Mouse (Mus musculus) megakaryocyte progenitor cell, adult 5-6 weeks (primary cell): ENCODE data around the gene Pbsn. TPM values are rescaled to one million over a fixed set of nuclear protein-coding genes. Genes with fewer than 3 reads are reported as not detected.
A peak's percentile ranks its signal among the peaks of the same experiment; 100 is the strongest.
"Not testable (repeated sequence)": the region's sequence is repeated elsewhere in the genome, so short reads cannot be mapped to it uniquely, and the experiment has no call there.

ENCODE experiments used
- ATAC-seq: replicated peaks from 2 replicates; pipeline ENCODE4 v1.8.0; 2016; ENCODE audit warnings: mild to moderate bottlenecking, moderate TSS enrichment, inconsistent platforms; ENCODE audit not compliant: poor library complexity
- total RNA-seq, 2 experiments: library from RNA; stranded (forward) in 1 of 2; stranded (reverse) in 1 of 2; fragments of 157-497, 149-512 nt in 1 of 2; fragments of 200-1000 nt in 1 of 2; gene quantifications; 2 replicates each; pipeline versions ENCODE4 v1.2.3 to v1.2.4; 2015 to 2017

Pbsn gene
- total RNA-seq (2015) (not detected in 2 replicates), total RNA-seq (2017) (not detected in 2 replicates)

GRCm38 (mm10) chrX:77853523-77853922 is at the start of gene Pbsn:
Gene Pbsn, minus strand, starts transcription at chrX:77853623.
- ATAC-seq: no peak

DNA sequence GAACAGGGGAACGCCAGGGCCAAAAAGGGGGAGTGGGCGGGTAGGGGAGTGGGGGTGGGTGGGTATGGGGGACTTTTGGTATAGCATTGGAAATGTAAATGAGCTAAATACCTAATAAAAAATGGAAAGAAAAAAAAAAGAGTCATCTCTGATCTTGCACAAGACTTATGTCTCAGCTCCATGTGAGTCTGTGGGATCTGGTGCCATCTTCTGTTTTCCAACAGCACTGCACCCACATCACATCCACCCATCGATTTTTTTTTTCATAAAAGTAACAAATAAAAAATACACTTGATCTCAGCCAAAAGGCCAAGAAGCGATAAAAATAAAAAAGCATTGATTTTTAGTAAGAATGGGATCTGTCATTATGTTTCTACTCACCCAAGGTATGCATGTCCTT is 26.6 kb upstream of the Pbsn start:
- 0 out of 2 replicates have a peak, but pooled peaks have one; percentile 37 for ATAC-seq

- not testable (repeated sequence) for ATAC-seq
Measured at GRCm38 (mm10) chrX:77864458-77864857, 11.0 kb upstream of the Pbsn start, which contains the start of gene Gm14744. Gene Gm14744, plus strand, starts transcription at chrX:77864758.

DNA sequence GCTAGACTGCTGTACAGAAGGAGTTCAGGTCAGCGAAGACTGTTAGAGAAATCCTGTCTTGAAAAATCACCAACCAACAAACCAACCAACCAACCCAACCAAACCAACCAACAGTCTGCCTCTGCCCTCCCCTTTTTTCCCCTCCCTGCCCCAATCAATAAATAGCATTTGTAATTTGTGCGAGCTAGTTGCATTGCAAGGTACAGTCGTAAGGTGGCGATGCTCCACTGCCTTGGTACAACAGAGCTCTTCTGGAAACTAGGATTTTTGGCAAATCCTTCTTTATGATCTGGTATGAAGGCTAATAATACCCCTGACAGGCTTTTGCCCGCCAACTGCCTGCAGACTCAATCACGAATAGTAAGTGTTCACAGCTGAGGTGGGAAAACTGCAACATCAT is 41.4 kb downstream of the Pbsn start:
- 0 out of 2 replicates have a peak, but pooled peaks have one; percentile 30 for ATAC-seq

DNA sequence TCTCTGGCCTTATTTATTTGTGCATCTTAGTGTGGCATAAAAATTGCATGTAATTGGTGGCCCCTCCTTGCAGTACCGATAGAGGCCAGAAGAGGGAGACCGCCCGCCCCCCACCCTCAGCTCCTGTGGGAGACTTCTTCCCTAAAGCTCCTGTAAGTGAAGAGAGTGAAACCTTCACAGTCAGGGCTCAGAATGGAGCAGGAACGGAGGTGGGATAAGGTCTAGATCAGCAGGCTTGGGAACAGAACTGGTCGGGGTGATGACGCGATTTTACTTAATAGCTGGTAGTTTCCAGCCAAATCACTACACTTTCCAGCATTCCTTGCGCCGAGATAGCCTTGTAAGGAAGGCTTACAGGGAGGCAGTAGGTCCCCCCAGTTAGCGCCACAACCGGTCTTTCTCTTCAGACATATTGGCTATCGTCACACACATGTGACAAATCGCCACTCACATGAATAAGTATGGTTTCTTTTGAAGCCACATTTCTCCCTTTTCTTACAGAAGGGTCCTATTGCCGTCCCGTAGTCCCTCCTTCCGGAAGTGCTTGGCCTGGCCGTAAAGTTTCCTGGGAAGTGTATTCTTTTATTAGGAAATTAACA is 42.7 kb downstream of the Pbsn start:
- peak; percentile 95 for ATAC-seq

DNA sequence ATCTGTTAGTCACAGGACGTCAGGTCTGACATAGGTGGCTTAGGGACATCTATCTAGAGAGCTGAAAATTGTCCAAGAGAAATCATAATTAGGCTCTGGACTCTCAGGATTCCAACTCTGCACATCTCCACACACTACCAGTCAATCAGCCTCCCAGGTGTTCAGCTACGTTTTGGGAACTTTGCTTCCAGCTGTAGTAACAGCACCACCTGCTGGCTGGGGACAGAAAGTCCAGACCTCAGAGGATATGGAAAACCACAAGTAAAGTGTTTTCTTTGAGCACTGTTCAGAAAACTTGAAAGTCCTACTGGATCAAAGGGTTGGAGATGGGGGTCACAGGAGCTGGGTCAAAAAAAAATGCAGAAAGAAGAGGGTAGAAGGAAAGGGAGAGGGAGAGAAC is 44.8 kb downstream of the Pbsn start:
- peak; percentile 73 for ATAC-seq

GRCm38 (mm10) chrX:77802293-77802692 is 51.1 kb downstream of the Pbsn start:
- ATAC-seq: peak; percentile 48

DNA sequence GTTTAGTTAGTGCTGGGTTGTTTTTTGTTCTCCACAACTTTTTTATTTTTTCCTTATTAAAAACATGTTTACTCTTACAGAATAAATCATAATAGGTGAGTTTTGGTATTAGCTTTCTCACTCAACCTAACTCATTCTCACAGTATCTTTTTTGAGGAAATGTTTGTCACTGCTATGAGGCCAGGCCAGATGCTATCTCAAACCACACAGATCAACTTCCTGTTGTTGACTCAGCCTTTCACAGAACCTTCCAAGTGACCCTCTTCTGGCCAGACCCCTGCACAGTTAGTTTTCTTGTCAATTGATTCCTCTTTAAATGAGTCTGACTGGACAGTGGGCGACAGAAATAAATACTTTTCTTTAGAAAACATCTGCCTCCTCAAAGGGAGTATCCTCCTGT is 51.9 kb downstream of the Pbsn start:
- ATAC-seq: peak; percentile 72

DNA sequence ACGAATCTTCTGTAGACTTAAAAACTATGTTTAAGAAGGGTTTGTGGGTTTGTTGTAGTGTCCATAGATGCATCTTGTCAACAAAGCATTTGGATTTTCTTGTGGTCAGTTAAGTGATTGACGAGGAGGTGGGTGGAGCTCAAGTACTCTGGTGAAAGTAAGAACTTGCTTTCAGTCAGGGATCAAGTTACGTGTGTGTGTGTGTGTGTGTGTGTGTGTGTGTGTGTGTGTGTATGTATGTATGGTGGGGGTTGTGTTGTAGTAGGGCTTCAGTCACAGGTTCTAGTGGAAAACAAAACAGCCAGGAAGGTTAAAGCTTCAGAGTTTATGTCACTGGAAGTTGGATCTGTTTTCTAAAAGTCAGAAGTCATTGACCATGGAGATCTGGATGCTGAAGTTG is 53.9 kb downstream of the Pbsn start:
- ATAC-seq: no peak

- ATAC-seq: no peak
Measured at GRCm38 (mm10) chrX:77797801-77798200, 55.6 kb downstream of the Pbsn start.

DNA sequence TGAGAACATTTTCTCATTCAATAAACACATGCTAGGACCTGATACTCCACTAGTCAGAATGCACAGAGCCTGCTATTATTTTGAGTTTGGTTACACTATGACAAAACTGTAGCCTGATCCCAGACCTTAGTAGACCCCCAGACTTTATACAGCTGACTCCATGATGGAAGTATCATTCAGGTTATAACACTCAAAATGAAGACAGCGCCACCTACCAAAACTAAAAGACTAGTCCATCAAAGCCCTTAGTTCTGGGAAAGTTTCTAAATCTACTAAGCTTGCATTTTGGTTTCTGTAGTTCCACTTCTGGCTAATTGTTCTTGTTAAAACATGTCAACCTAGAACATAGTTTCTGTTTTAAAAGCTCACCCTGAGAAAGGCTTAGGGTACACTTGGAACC is 56.5 kb downstream of the Pbsn start:
- ATAC-seq: no peak

DNA sequence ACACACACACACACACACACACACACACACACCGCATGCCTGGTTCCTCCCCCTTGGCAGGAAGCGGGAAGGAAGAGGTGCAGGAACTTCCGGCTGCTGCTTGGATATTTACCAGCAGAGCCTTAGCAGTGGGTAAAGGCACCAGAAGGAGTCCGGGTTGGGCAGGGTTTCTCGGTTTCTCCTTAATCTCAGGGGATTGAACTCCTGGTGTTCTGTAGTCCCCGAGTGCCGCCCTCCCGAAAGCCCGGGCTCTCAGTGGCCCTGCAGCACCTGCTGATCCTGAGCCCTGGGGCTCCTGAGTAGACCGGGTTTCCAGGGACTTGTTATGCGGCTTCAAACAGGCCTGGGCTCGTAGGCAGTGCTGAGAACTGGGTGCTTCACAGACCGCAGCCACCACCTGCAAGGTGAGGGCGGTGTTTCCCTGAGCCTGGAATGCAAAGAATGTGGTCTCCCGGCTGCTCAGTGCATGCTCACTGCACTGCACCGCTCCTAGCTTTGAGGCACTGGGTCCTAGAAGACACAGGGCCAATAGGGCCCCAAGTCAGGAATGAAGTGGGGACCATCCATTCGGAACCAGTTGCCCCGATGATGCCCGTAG is 57.1 kb downstream of the Pbsn start, which contains the start of gene Prkx:
Gene Prkx (minus strand): TSS at position 41 of the 598 bp plus-strand sequence.
- ATAC-seq: peak; percentile 55

DNA sequence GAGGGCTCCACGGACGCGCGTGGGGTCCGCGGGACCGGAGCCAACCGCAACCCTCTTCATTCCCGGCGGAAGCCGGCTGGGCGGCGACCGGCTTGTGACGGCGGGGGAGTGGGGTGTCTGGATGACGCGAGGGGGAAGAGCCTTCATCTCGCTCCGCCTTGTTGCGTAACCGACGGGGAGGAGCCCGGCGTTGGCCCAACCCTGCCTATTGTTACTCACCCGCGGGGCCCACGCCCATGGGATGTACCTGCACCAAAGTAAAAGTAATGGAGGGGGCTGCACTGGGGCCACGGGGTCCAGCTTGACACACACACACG is 57.6 kb downstream of the Pbsn start:
- peak; percentile 89 for ATAC-seq

GRCm38 (mm10) chrX:77794962-77795857 is 58.2 kb downstream of the Pbsn start:
- peak; percentile 40 for ATAC-seq

DNA sequence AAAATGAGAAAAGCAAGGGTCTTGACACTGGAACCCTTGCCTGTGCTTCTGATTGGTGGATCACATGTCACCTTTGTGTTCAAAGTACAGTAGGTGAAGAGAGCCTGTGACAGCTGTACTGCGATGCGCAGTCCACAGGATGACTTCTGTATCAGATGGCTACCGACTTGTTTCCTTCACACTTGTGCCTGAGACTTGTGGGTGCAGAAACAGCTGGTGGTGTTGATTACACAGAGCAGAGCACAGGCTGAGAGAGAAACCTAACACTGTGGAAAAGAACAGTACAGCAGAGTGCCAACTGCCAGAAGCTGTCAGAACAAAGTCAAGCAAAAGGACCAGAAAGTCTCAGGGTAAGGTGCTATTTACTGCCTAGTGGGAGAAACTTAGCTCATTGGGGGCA is 64.7 kb downstream of the Pbsn start:
- no peak; the same call in 1 of the 2 replicates for ATAC-seq

Other genes starting within 250 kb of the Pbsn start
- gene Prkx, start 57.3 kb downstream of the Pbsn start, total RNA-seq (2015): 14.6 and 14.9 TPM in 2 replicates
- 5.7 TPM in 2 replicates for gene Prkx, start 57.3 kb downstream of the Pbsn start, total RNA-seq (2017)
- gene Gm14744, start 11.1 kb upstream of the Pbsn start, total RNA-seq (2015): not detected in 2 replicates
- gene Gm14744, start 11.1 kb upstream of the Pbsn start, total RNA-seq (2017): not detected in 2 replicates
- not detected in 2 replicates for gene 5430402E10Rik, start 71.4 kb upstream of the Pbsn start, total RNA-seq (2015)
- gene 5430402E10Rik, start 71.4 kb upstream of the Pbsn start, total RNA-seq (2017): not detected in 2 replicates
- gene Obp1a, start 237.8 kb upstream of the Pbsn start, total RNA-seq (2015): not detected in 2 replicates
- not detected in 2 replicates for gene Obp1a, start 237.8 kb upstream of the Pbsn start, total RNA-seq (2017)